ENCODE assay signal across 7 mouse cellular contexts in the genomic region with DNA sequence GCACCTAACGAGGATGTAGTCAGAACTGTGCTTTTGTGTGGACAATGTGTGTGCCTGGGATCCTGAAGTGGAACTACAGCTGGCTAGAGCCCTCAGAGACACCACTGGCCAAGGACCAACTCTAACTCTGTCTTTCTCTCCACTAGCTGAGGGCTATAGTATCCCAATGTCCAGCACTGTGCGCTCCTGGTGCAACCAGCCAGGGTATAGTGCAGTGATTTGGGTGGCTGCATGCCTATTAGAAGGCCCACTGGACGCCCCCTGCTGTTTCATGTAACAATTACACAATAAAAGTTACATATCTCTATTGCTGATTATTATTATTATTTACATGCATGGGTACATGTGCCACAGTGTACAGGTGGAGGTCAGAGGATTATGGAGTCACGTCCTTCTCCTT. TPM values are rescaled to one million over a fixed set of nuclear protein-coding genes. Genes with fewer than 3 reads are reported as not detected.
A peak's percentile ranks its signal among the peaks of the same experiment; 100 is the strongest.
DNase-seq lines count a peak whose midpoint lies in the region; ATAC-seq lines count a peak whose summit lies in the region.

No protein-coding gene starts in this region.

- peak; percentile 13 for ATAC-seq in granulocyte monocyte progenitor cell, adult 5-6 weeks (replicated peaks; ENCODE audit: poor library complexity, severe bottlenecking)
- ATAC-seq in megakaryocyte progenitor cell, adult 5-6 weeks (replicated peaks; ENCODE audit: poor library complexity), result peak; percentile 52

- peak; percentile 50 for DNase-seq in layer of hippocampus, adult 11-12 months (ENCODE audit: low spot score)
- no peak for DNase-seq in layer of hippocampus, adult 8-10 months (ENCODE audit: low spot score in 2 of 2)
- peak; percentile 48 to 66 for DNase-seq in CD8-positive naive resting alpha-beta T cell, adult 2 months (ENCODE audit: low read depth in 2 of 2, low spot score in 2 of 2)
- peak; percentile 50 for DNase-seq in R1 (ENCODE audit: low read depth, low spot score)
- no peak for DNase-seq in frontal cortex, postnatal 25 days (ENCODE audit: low spot score in 2 of 2)

RNA-seq across cellular contexts. Expression of a gene that starts 3.0 kb away (rescaled TPM):
- total RNA-seq in layer of hippocampus, adult 8-10 months (2022), result 10 to 100 TPM; 41.2 to 46.5 (median 43.2) TPM
- 3.2 and 7.7 TPM in 2 replicates for total RNA-seq in granulocyte monocyte progenitor cell, adult 5-6 weeks (2014; fragmentation: Nextera tagmentation)
- total RNA-seq in granulocyte monocyte progenitor cell, adult 5-6 weeks (2017), result 2.4 and 3.6 TPM in 2 replicates
- 1.1 and 2.1 TPM in 2 replicates for total RNA-seq in megakaryocyte progenitor cell, adult 5-6 weeks (2015)
- total RNA-seq in megakaryocyte progenitor cell, adult 5-6 weeks (2017), result 2.5 and 2.6 TPM in 2 replicates

RNA-seq across cellular contexts. Expression of a gene that starts 3.0 kb away (rescaled TPM):
- total RNA-seq in layer of hippocampus, adult 8-10 months (2022), result 100 to 1,000 TPM; 152 to 188 (median 166) TPM
- 385 and 398 TPM in 2 replicates for total RNA-seq in granulocyte monocyte progenitor cell, adult 5-6 weeks (2014; fragmentation: Nextera tagmentation)
- total RNA-seq in granulocyte monocyte progenitor cell, adult 5-6 weeks (2017), result 503 and 523 TPM in 2 replicates
- 355 and 392 TPM in 2 replicates for total RNA-seq in megakaryocyte progenitor cell, adult 5-6 weeks (2015)
- 426 and 445 TPM in 2 replicates for total RNA-seq in megakaryocyte progenitor cell, adult 5-6 weeks (2017)

RNA-seq across cellular contexts. Expression of a gene that starts 20.5 kb away (rescaled TPM):
- total RNA-seq in layer of hippocampus, adult 8-10 months (2022), result 10 to 100 TPM; 83.3 to 97.9 (median 92.6) TPM
- total RNA-seq in granulocyte monocyte progenitor cell, adult 5-6 weeks (2014; fragmentation: Nextera tagmentation), result 11.6 and 17.2 TPM in 2 replicates
- 20.2 and 22.3 TPM in 2 replicates for total RNA-seq in granulocyte monocyte progenitor cell, adult 5-6 weeks (2017)
- 8.3 and 9.7 TPM in 2 replicates for total RNA-seq in megakaryocyte progenitor cell, adult 5-6 weeks (2015)
- total RNA-seq in megakaryocyte progenitor cell, adult 5-6 weeks (2017), result 23.5 and 23.9 TPM in 2 replicates

RNA-seq across cellular contexts. Expression of a gene that starts 25.1 kb away (rescaled TPM):
- total RNA-seq in layer of hippocampus, adult 8-10 months (2022), result 10 to 100 TPM; 15.6 to 25.8 (median 19.3) TPM
- total RNA-seq in granulocyte monocyte progenitor cell, adult 5-6 weeks (2014; fragmentation: Nextera tagmentation), result 15.8 and 17.7 TPM in 2 replicates
- 13.1 and 19.1 TPM in 2 replicates for total RNA-seq in granulocyte monocyte progenitor cell, adult 5-6 weeks (2017)
- total RNA-seq in megakaryocyte progenitor cell, adult 5-6 weeks (2015), result 6.4 and 9.3 TPM in 2 replicates
- 12.2 and 14.0 TPM in 2 replicates for total RNA-seq in megakaryocyte progenitor cell, adult 5-6 weeks (2017)

RNA-seq across cellular contexts. Expression of a gene that starts 59.0 kb away (rescaled TPM):
- total RNA-seq in layer of hippocampus, adult 8-10 months (2022), result 10 to 100 TPM; 48.3 to 55.8 (median 50.0) TPM
- not detected in 2 replicates for total RNA-seq in granulocyte monocyte progenitor cell, adult 5-6 weeks (2014; fragmentation: Nextera tagmentation)
- not detected in 2 replicates for total RNA-seq in granulocyte monocyte progenitor cell, adult 5-6 weeks (2017)
- total RNA-seq in megakaryocyte progenitor cell, adult 5-6 weeks (2015), result not detected in 2 replicates
- total RNA-seq in megakaryocyte progenitor cell, adult 5-6 weeks (2017), result not detected in 2 replicates

Comparison
In these comparisons a context has a peak if more than half of its experiments do, and no peak if none do; other contexts are left out.
1. DNase-seq: peak in layer of hippocampus, adult 11-12 months (single experiment), CD8-positive naive resting alpha-beta T cell, adult 2 months (2 of 2) and R1 (single experiment); none in layer of hippocampus, adult 8-10 months (0 of 2) and frontal cortex, postnatal 25 days (0 of 2).
2. RNA of a gene that starts 3.0 kb away (total RNA-seq): 41.2 to 46.5 TPM in layer of hippocampus, adult 8-10 months; 2.4 to 7.7 TPM in granulocyte monocyte progenitor cell, adult 5-6 weeks and 1.1 to 2.6 TPM in megakaryocyte progenitor cell, adult 5-6 weeks; every median in the first group is over 4 times any median in the second.